Mouse (Mus musculus) left cerebral cortex, postnatal 4 days (tissue): ENCODE data around the gene Emx2. TPM values are rescaled to one million over a fixed set of nuclear protein-coding genes. Genes with fewer than 3 reads are reported as not detected.

Experiments
- DNase-seq: peaks from one replicate; pipeline ENCODE4 v3.0.0-alpha.2; 2022
- intact Hi-C: fragments of 180-260 bp; cut with DNase I; formaldehyde crosslinking; loops from one replicate; pipeline ENCODE4 v1.15.1; 2025
- total RNA-seq, 2 experiments: library from RNA; stranded (reverse); gene quantifications; 2 replicates each; pipeline ENCODE4 v1.2.3; 2021

Gene Emx2
- total RNA-seq, 2 experiments from 2014 or later: 9.1 to 12.7 TPM

DNA sequence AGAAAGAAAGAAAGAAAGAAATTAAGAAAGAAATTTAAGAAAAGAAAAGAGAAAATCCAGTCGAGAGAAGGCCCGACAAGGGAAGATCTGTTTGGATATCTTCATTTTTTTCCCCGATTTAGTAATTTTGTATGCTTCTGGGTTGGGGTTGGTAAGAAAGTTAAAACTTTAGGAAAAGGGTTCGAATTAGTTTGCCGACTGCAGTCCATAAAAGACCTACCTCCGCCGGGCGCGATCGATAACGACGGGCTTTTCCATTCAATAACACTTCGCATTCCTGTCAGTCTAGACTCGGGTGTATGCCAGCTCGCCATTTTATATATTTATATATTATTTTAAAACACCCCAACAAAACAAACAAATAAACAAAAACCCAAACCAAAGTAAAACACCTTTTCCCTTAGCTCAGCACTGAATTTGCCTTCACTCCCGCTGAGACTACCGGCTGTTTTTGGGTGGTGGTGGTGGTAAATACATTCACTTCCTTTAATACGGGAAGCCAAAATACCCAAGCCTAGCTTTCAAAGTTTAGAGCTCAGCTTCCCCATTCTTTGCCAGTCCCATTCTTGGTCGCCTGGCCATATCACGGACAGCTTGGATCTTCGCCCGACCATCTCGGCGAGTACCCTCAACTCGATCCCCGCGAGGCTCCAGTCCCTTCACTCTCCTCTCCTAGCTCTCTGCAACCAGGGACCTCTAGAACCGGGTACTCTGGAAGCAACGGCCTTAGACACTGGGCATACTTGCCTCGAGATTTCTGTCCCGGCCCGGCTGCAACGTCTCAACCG is 2.4 kb downstream of the Emx2 start:
- intact Hi-C loops: loop anchor here (2.0 kb wide), 1 partner anchor 482 kb away; the partner anchor contains the start of gene Rab11fip2
- no peak for DNase-seq

DNA sequence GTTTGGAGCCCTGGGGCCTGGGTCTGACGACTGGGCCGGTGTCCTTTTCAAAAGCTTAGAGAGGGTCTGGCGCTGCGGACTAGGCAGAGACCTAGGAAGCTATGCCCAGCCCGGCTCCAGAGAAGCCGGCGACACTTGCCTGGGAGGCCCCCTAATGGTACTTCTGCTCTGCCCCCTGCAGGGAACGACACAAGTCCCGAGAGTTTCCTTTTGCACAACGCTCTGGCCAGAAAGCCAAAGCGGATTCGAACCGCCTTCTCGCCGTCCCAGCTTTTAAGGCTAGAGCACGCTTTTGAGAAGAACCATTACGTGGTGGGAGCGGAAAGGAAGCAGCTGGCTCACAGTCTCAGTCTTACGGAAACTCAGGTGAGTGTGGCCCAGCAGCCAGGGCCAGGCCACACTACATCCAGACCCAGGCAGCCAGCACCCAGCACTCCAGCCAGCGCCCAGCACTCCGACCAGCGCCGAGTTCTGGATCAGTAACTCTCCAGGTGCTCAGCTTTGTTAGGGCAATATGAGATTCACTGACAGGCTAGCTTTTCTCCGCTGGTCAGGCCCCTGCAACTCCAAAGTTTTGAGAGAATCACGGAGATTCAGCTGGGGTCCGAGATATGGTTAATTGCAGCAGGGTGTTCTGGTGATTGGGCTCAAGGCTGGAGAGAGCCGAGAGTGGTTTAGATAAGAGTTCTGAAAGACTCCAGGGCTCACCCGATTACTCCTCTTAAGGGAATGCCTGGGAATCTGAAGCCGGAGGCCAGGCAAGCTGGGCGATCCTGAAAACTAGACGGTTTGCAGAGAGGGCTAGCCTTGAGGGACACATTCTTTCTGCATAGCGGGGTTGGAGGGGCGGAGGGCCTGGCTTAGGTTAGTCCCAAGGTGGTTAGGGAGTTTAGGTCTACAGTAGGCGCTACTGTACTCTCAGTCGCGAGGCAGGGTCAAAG is 3.6 kb downstream of the Emx2 start:
- DNase-seq: no peak

GRCm38 (mm10) chr19:59462459-59463292 is 4.5 kb downstream of the Emx2 start:
- intact Hi-C loops: no loop called here
- no peak for DNase-seq

More for the DNA sequence above, 3.6 kb downstream of the Emx2 start:
- intact Hi-C loops: loop anchor here (2.0 kb wide), 1 partner anchor 481 kb away; the partner anchor contains the start of gene Rab11fip2

DNA sequence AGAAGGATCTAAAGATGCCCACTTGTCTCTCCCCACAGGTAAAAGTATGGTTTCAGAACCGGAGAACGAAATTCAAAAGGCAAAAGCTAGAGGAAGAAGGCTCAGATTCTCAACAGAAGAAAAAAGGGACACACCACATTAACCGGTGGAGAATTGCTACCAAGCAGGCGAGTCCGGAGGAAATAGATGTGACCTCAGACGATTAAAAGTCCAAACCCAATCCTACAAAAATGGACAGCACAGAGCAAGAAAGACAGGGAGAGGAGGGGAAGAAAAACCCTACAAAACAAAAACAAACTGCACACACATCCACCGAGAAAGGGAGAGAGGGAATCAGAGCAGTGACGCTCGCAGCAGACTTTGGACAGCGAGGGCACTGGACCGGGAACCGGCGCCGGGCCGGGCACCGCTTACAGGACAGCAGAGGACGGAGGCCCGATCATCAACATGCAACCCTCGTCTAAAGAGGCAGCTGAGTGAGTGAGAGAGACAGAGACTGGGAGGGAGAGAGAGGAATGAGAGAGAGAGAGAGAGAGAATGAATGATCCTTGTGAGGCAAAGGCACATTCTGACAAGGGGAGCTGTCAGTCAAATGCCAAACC is 5.8 kb downstream of the Emx2 start:
- intact Hi-C loops: no loop called here
- no peak for DNase-seq

DNA sequence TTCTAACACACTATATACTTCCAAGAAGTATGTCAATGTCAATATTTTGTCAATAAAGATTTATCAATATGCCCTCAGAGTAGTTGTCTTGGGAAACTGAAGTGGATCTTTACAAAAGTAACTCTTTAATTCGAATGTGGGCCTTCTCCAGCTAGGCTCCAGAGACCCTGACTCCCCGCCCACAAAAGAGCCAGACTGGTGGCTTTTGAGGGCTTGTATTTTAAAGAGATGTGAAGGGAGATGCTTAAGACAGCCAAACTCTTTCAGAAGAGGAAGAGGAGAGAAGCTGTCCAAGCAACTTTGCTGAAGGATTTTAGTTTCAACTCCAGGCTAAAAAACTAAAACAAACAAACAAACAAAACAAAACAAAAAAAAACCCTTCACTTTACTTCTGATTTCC is 7.1 kb downstream of the Emx2 start:
- no peak for DNase-seq
- intact Hi-C loops: loop anchor here (5.0 kb wide), 1 partner anchor 677 kb away; no protein-coding TSS in a partner anchor

- no peak for DNase-seq
- intact Hi-C loops: loop anchor here (5.0 kb wide), 1 partner anchor 676 kb away; no protein-coding TSS in a partner anchor
Observed at GRCm38 (mm10) chr19:59465751-59466410, 7.7 kb downstream of the Emx2 start.

GRCm38 (mm10) chr19:59466417-59466937 is 8.3 kb downstream of the Emx2 start:
- intact Hi-C loops: loop anchor here (5.0 kb wide), 1 partner anchor 676 kb away; no protein-coding TSS in a partner anchor
- no peak for DNase-seq

GRCm38 (mm10) chr19:59467016-59467412 is 8.8 kb downstream of the Emx2 start:
- intact Hi-C loops: loop anchor here (5.0 kb wide), 1 partner anchor 675 kb away; no protein-coding TSS in a partner anchor
- no peak for DNase-seq

- DNase-seq: no peak
- intact Hi-C loops: loop anchor here (5.0 kb wide), 1 partner anchor 675 kb away; no protein-coding TSS in a partner anchor
Observed at GRCm38 (mm10) chr19:59467413-59468064, 9.4 kb downstream of the Emx2 start.

DNA sequence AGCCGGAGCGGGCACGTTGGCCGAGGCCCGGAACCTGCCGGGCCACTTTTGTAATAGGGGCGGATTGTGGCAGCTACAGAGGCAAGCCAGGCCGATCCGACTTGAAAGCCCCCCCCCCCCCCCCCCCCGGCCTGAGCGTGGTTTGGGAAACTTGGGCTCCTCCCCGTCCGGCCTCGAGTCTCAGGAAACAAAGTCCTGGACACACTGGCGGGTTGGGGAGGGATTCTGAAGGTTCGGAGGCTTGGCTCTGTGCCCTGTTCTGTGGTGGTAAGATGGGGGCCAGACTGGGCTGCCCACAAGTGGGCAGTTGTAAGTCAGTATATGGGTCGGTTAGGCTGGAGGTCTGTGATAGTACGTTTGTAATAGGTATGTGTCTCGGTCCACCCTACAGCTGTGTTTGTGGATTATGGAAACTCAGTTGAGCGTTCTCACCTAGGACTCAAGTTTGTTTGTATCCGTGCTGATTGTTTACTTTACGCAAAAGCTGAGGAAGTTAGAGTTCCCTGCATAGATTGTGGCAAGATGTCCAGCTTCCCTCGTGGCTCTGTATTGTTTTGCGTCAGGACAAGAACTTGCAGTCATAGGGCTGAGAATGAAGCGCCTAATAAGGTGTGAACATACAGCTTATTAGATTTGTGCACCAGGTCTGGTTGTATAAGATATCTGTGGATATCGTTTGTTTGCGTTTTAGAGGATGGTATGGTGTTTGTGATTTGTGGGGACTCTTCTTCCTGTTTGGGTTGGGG is 10.1 kb downstream of the Emx2 start:
- intact Hi-C loops: loop anchor here (5.0 kb wide), 1 partner anchor 674 kb away; no protein-coding TSS in a partner anchor

GRCm38 (mm10) chr19:59469035-59469949 is 11.1 kb downstream of the Emx2 start:
- intact Hi-C loops: loop anchor here (5.0 kb wide), 1 partner anchor 673 kb away; no protein-coding TSS in a partner anchor
- no peak for DNase-seq

More for the DNA sequence above, 10.1 kb downstream of the Emx2 start:
- DNase-seq: no peak

GRCm38 (mm10) chr19:59470074-59470630 is 12.0 kb downstream of the Emx2 start:
- DNase-seq: no peak
- intact Hi-C loops: no loop called here

GRCm38 (mm10) chr19:59470913-59471312 is 12.7 kb downstream of the Emx2 start:
- intact Hi-C loops: no loop called here
- DNase-seq: no peak

GRCm38 (mm10) chr19:59472844-59473243 is 14.7 kb downstream of the Emx2 start:
- intact Hi-C loops: no loop called here
- no peak for DNase-seq

DNA sequence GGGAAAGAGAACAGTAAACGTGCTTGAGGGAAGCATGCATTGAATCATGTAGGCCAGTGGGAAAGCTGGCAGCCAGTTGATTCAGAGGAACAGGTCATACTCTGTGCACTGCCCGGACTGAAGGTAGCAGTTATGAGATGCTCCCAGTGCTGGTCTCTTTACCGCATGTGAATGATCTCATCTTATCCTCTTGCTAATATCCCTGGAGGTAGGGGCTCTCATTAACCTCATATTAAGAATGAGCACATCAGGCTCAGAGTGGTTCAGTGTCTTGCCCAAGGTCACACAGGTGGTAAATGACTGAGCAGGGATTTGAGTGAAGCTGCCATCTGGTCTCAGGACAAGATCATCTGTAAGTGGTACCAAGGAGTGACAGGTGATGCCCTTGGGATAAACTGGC is 21.7 kb downstream of the Emx2 start:
- DNase-seq: no peak
- intact Hi-C loops: no loop called here

DNA sequence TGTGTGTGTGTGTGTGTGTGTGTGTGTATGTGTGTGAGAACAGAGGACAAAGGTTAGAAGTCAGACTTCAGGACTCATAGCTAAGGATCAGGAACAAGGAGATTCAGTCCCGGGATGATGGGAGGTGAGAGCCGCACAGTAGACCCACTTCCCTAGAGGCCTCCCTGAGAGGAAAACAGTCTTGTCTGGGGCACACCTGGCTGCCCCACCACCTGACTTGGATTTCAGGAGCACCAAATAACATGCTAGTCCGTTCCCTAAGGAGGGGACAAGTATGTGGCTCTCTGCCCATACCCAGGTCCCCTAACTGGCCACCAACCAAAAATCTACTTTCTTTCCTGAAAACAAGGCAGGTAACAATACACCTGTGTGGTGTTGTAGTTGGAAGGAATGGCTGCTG is 22.4 kb downstream of the Emx2 start:
- no peak for DNase-seq

More for the DNA sequence above, 22.4 kb downstream of the Emx2 start:
- intact Hi-C loops: no loop called here
